Mouse (Mus musculus): ENCODE data around the gene Fam167b. TPM values are rescaled to one million over a fixed set of nuclear protein-coding genes. Genes with fewer than 3 reads are reported as not detected.
A peak's percentile ranks its signal among the peaks of the same experiment; 100 is the strongest.

The Fam167b gene
- polyA plus RNA-seq, 1 experiment from 2014 or later, result 1.4 TPM

DNA sequence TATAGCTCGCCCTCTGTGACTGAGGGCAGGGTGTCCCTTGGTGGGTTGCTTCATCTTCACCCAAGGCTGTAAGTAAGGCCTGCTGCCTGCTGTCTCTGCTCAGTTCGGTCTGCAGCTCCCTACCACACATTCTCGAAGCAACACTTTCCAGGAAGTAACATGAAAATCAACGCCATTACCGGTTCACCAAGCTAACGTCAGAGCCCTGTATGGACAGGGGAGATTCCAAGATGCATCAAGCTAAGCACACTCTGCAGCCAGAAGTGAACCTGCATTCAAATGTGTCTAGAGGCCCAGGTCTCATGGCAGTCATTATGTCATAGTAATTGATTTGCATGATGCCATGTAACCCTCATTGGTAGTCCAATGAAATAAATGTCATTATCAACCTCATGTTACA, 8.3 kb downstream of the Fam167b start:
- 81% methylated on average over 6 of the region's 6 CpGs for whole genome bisulfite sequencing
- Histone ChIP-seq H3K27me3 (replicated peaks; ENCODE audit: control insufficient read depth, insufficient read depth, low read length) (no peaks in the 10 kb centered on the region), H3K4me2 (replicated peaks; ENCODE audit: low read depth) (no peak overlapping the region), H3K9ac (ENCODE audit: low read depth, low read length) (no peak overlapping the region), H3K9me3 (ENCODE audit: control insufficient read depth) (no peaks in the 10 kb centered on the region), H3K27ac (ENCODE audit: low read depth, low read length) (no peak overlapping the region), H3K4me3 (ENCODE audit: low read depth, low read length) (no peak overlapping the region), H3K4me1 (replicated peaks; ENCODE audit: control insufficient read depth, insufficient read depth, low read length) (no peaks in the 10 kb centered on the region), H3K36me3 (ENCODE audit: control insufficient read depth, insufficient read depth) (no peaks in the 10 kb centered on the region)
- TF ChIP-seq CTCF (IDR thresholded peaks at IDR 0.05; ENCODE audit: low read depth), result no peak
- ATAC-seq, result no peak

DNA sequence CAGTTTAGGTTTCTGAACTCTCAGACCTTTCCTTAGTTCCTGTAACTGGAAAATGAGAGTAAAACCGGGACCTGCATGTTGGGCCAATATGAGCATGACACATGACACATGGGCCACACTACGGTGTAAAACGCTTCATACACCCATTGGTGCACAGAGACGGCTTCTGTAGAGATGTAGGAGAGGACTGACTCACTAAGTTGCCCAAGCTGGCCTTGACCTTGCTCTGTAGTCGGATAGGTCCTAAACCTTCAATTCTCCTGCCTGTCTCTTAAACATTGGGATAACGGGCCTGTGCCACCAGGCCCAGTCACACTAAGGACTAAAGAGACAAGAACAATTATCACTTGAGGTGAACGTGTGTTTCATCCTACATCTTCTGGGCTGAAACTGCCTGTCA, 10.0 kb downstream of the Fam167b start:
- no peaks in the 10 kb centered on the region for H3K36me3 ChIP-seq (ENCODE audit: control insufficient read depth, insufficient read depth)
- no peak for TF ChIP-seq CTCF (IDR thresholded peaks at IDR 0.05; ENCODE audit: low read depth)
- H3K9me3 ChIP-seq (ENCODE audit: control insufficient read depth), result no peaks in the 10 kb centered on the region
- no peak overlapping the region for H3K4me3 ChIP-seq (ENCODE audit: low read depth, low read length)
- no peak overlapping the region for H3K4me2 ChIP-seq (replicated peaks; ENCODE audit: low read depth)
- H3K9ac ChIP-seq (ENCODE audit: low read depth, low read length), result no peak overlapping the region
- H3K27ac ChIP-seq (ENCODE audit: low read depth, low read length), result no peak overlapping the region
- no peaks in the 10 kb centered on the region for H3K27me3 ChIP-seq (replicated peaks; ENCODE audit: control insufficient read depth, insufficient read depth, low read length)
- ATAC-seq, result no peak
- H3K4me1 ChIP-seq (replicated peaks; ENCODE audit: control insufficient read depth, insufficient read depth, low read length), result no peaks in the 10 kb centered on the region
- 93% methylated on average over 7 of the region's 7 CpGs for WGBS

DNA sequence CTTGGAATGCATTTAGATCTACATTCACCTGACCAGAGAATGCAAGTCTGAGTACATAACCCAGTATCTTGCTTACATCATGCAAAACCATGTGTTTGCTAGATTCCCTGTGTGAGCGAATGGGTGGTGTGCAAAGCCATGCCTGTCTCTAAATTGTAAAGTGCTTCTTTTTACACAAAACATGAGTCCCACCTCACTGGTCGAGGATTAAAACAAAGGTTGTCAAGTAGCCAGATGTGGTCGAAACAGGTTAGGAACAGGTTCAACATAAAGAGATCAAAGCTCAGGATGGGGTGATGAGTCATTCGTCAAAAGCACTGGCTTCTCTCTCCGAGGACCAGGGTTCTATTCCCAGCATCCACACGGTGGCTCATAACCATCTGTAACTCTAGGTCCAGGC, 13.2 kb downstream of the Fam167b start:
- Histone ChIP-seq H3K27ac (ENCODE audit: low read depth, low read length) (no peak overlapping the region), H3K4me2 (replicated peaks; ENCODE audit: low read depth) (no peak overlapping the region), H3K36me3 (ENCODE audit: control insufficient read depth, insufficient read depth) (no peaks in the 10 kb centered on the region), H3K4me3 (ENCODE audit: low read depth, low read length) (no peak overlapping the region), H3K4me1 (replicated peaks; ENCODE audit: control insufficient read depth, insufficient read depth, low read length) (no peaks in the 10 kb centered on the region), H3K9ac (ENCODE audit: low read depth, low read length) (no peak overlapping the region), H3K9me3 (ENCODE audit: control insufficient read depth) (no peaks in the 10 kb centered on the region), H3K27me3 (replicated peaks; ENCODE audit: control insufficient read depth, insufficient read depth, low read length) (no peaks in the 10 kb centered on the region)
- ATAC-seq, result no peak
- 75% methylated on average over 6 of the region's 6 CpGs for WGBS
- TF ChIP-seq CTCF (IDR thresholded peaks at IDR 0.05; ENCODE audit: low read depth), result no peak

DNA sequence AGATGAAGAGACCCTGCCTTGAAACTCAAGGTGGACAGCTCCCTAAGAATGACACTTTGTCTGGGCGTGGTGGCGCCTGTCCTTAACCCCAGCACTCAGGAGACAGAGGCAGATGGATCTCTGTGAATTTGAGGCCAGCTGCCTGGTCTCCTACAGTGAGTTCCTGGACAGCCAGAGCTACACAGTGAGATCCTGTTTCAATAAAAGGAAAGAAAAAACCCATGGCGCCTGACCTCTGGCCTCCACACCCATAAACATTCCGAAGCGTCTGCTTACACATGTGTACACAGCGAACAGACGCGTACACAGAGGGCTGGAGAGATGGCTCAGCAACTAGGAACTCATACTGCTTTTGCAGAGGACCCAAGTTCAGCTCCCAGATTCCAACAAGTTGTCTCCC, 14.6 kb downstream of the Fam167b start:
- WGBS, result 16% methylated on average over 8 of the region's 8 CpGs
- H3K27ac ChIP-seq (ENCODE audit: low read depth, low read length), result no peak overlapping the region
- no peaks in the 10 kb centered on the region for H3K4me1 ChIP-seq (replicated peaks; ENCODE audit: control insufficient read depth, insufficient read depth, low read length)
- H3K9me3 ChIP-seq (ENCODE audit: control insufficient read depth), result no peaks in the 10 kb centered on the region
- no peak for TF ChIP-seq CTCF (IDR thresholded peaks at IDR 0.05; ENCODE audit: low read depth)
- H3K36me3 ChIP-seq (ENCODE audit: control insufficient read depth, insufficient read depth), result no peaks in the 10 kb centered on the region
- no peak overlapping the region for H3K4me2 ChIP-seq (replicated peaks; ENCODE audit: low read depth)
- H3K9ac ChIP-seq (ENCODE audit: low read depth, low read length), result no peak overlapping the region
- ATAC-seq, result peak; percentile 65
- H3K4me3 ChIP-seq (ENCODE audit: low read depth, low read length), result no peak overlapping the region
- H3K27me3 ChIP-seq (replicated peaks; ENCODE audit: control insufficient read depth, insufficient read depth, low read length), result no peaks in the 10 kb centered on the region

DNA sequence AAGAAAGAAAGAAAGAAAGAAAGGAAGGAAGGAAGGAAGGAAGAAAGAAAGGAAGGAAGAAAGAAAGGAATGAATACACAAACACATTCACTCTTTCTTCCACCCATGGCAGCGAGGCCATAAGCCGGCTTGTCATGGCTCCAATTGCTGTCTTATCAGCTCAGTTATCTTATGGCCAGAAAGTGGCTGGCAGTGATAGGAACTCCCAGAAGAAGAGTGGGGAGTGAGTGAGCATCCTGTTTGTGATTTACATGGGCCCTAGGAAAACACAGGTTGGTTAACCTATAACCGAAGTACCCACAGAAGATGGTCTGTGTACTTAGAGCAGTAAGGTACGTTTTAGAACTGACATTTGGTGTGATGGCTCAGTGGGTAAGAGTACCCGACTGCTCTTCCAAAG, 17.2 kb downstream of the Fam167b start:
- H3K9ac ChIP-seq (ENCODE audit: low read depth, low read length), result no peak overlapping the region

DNA sequence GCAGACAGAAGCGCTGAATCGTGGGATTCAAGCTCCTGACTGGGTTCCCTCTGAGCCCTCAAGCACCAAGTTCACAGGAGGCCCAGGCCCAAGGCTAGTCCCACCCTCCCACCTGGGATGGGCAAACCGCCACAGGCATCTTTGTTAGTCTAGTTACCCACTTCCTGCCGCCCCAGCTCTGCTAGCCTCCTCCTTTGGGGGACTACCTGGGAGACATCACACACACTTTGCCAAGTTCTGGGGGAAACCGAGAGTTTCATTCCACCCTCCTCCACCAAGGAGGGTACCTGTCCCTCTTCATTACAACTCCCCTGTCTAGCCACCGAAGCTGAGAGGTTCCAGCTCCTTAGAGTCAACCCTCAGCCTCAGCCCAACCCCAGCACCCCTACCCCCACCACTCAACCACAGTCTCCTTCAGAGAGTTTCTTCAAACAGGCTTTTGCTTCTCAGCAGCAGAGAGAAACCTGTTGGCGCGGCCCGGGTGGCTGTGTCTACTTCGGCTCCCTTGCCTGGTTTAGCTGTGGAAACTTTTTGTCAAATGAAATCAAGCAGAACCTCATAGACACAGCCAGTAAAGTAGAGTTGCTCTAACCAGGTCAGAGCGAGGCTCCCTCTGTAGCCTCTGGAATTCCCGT, 19.9 kb downstream of the Fam167b start:
- Histone ChIP-seq H3K36me3 (ENCODE audit: control insufficient read depth, insufficient read depth) (no peaks in the 10 kb centered on the region), H3K9ac (ENCODE audit: low read depth, low read length) (no peak overlapping the region), H3K27me3 (replicated peaks; ENCODE audit: control insufficient read depth, insufficient read depth, low read length) (no peaks in the 10 kb centered on the region), H3K4me3 (ENCODE audit: low read depth, low read length) (no peak overlapping the region), H3K9me3 (ENCODE audit: control insufficient read depth) (no peaks in the 10 kb centered on the region), H3K4me1 (replicated peaks; ENCODE audit: control insufficient read depth, insufficient read depth, low read length) (no peaks in the 10 kb centered on the region), H3K4me2 (replicated peaks; ENCODE audit: low read depth) (no peak overlapping the region), H3K27ac (ENCODE audit: low read depth, low read length) (no peak overlapping the region)
- WGBS, result 90% methylated on average over 12 of the region's 12 CpGs
- TF ChIP-seq CTCF (IDR thresholded peaks at IDR 0.05; ENCODE audit: low read depth), result no peak
- ATAC-seq, result no peak

More for the DNA sequence above, 17.2 kb downstream of the Fam167b start:
- Histone ChIP-seq H3K9me3 (ENCODE audit: control insufficient read depth) (no peaks in the 10 kb centered on the region), H3K4me1 (replicated peaks; ENCODE audit: control insufficient read depth, insufficient read depth, low read length) (no peaks in the 10 kb centered on the region), H3K27me3 (replicated peaks; ENCODE audit: control insufficient read depth, insufficient read depth, low read length) (no peaks in the 10 kb centered on the region), H3K36me3 (ENCODE audit: control insufficient read depth, insufficient read depth) (no peaks in the 10 kb centered on the region), H3K27ac (ENCODE audit: low read depth, low read length) (no peak overlapping the region), H3K4me3 (ENCODE audit: low read depth, low read length) (no peak overlapping the region), H3K4me2 (replicated peaks; ENCODE audit: low read depth) (no peak overlapping the region)
- no peak for TF ChIP-seq CTCF (IDR thresholded peaks at IDR 0.05; ENCODE audit: low read depth)
- no peak for ATAC-seq
- WGBS, result 59% methylated on average over 5 of the region's 5 CpGs

All from intestine, postnatal 0 days (tissue).